Mouse (Mus musculus) myocyte (in vitro differentiated cells): ENCODE measurements around the gene Zbtb20. TPM values are rescaled to one million over a fixed set of nuclear protein-coding genes. Genes with fewer than 3 reads are reported as not detected.

ENCODE experiments used
- H3K27me3 ChIP-seq: one replicate; pipeline ENCODE4 v1.6.1; 2011; ENCODE audit not compliant: control insufficient read depth, insufficient read depth, insufficient read length
- H3K36me3 ChIP-seq: one replicate; pipeline ENCODE4 v1.6.1; 2011; ENCODE audit not compliant: control insufficient read depth, insufficient read depth
- H3K4me2 ChIP-seq: one replicate; pipeline ENCODE4 v1.6.1; 2011; ENCODE audit warnings: low read depth, control low read depth
- H3K4me3 ChIP-seq: one replicate; pipeline ENCODE4 v1.5.1; 2011; ENCODE audit warnings: mild to moderate bottlenecking, control low read depth, moderate library complexity
- H3K79me2 ChIP-seq: one replicate; pipeline ENCODE4 v1.6.1; 2011; ENCODE audit not compliant: control insufficient read depth, insufficient read depth
- H3ac ChIP-seq: one replicate; pipeline ENCODE4 v1.6.1; 2011; ENCODE audit not compliant: control insufficient read depth, insufficient read length
- CEBPB ChIP-seq: IDR thresholded peaks from 2 replicates; pipeline ENCODE4 v1.6.1; 2011; ENCODE audit warnings: mild to moderate bottlenecking, moderate library complexity; ENCODE audit not compliant: poor library complexity, insufficient read depth, severe bottlenecking
- E2F4 ChIP-seq: IDR thresholded peaks from one replicate; pipeline ENCODE4 v1.6.1; 2011; ENCODE audit warnings: mild to moderate bottlenecking, control low read depth, moderate library complexity; ENCODE audit not compliant: insufficient read depth
- MAX ChIP-seq: IDR thresholded peaks from one replicate; pipeline ENCODE4 v1.6.1; 2011; ENCODE audit warnings: low read depth, mild to moderate bottlenecking, control low read depth
- MYOD1 ChIP-seq, 3 experiments: IDR thresholded peaks; one replicate each; pipeline ENCODE4 v1.6.1; 2011; ENCODE audit warnings: control low read depth in 2 of 3, low read depth in 2 of 3, mild to moderate bottlenecking in 2 of 3, moderate library complexity in 1 of 3; ENCODE audit not compliant: insufficient read length in 2 of 3, control insufficient read depth in 1 of 3
- MYOG ChIP-seq, 3 experiments: IDR thresholded peaks; one replicate each; pipeline ENCODE4 v1.6.1; 2011; ENCODE audit warnings: control low read depth in 2 of 3, low read depth in 2 of 3, mild to moderate bottlenecking in 2 of 3; ENCODE audit not compliant: insufficient read length in 2 of 3, control insufficient read depth in 1 of 3, insufficient read depth in 1 of 3
- POLR2A ChIP-seq: IDR thresholded peaks from one replicate; pipeline ENCODE4 v1.6.1; 2011; ENCODE audit warnings: low read depth, mild to moderate bottlenecking, control low read depth, moderate library complexity; ENCODE audit not compliant: insufficient read length
- POLR2AphosphoS2 ChIP-seq: IDR thresholded peaks from one replicate; pipeline ENCODE4 v1.6.1; 2011; ENCODE audit warnings: low read depth, control low read depth; ENCODE audit not compliant: insufficient read length
- REST ChIP-seq: IDR thresholded peaks from one replicate; pipeline ENCODE4 v1.6.1; 2011; ENCODE audit warnings: mild to moderate bottlenecking, control low read depth, moderate library complexity; ENCODE audit not compliant: insufficient read depth, insufficient read length
- SRF ChIP-seq: IDR thresholded peaks from one replicate; pipeline ENCODE4 v1.6.1; 2011; ENCODE audit warnings: low read depth; ENCODE audit not compliant: control insufficient read depth, insufficient read length
- TCF12 ChIP-seq: IDR thresholded peaks from one replicate; pipeline ENCODE4 v1.6.1; 2011; ENCODE audit warnings: mild to moderate bottlenecking, control low read depth; ENCODE audit not compliant: poor library complexity, insufficient read depth, severe bottlenecking
- TCF3 ChIP-seq: IDR thresholded peaks from one replicate; pipeline ENCODE4 v1.6.1; 2011; ENCODE audit warnings: low read depth, control low read depth; ENCODE audit not compliant: insufficient read length
- USF1 ChIP-seq: IDR thresholded peaks from one replicate; pipeline ENCODE4 v1.6.1; 2011; ENCODE audit warnings: low read depth, mild to moderate bottlenecking, control low read depth, moderate library complexity
- polyA plus RNA-seq: library from polyadenylated mRNA; unstranded; fragments of >200 nt; fragmentation: generic; extraction: Trizol; gene quantifications from one replicate; pipeline ENCODE4 v1.2.1, GENCODE M21; 2012; ENCODE audit warnings: missing spikeins

Gene Zbtb20
- polyA plus RNA-seq, 1 experiment: 5.0 TPM

DNA sequence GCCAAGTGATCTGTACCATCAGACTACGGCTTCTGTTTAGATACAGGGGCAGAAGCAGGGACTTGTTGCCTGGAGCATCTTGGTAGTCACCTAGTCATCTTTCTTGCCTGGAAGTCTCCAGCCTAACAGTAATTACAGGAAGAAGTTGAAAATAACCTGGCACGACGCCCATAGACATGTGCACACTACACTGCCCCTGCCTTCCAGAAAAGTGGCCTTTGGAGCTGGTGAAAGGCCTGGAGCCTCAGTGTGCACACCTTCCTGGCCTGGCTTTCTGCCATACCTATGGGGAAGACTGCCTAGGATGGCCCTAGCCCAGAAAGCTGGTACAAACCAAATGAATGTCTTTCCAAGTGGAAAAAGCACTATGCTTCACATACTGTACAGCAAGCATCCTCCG, 703.4 kb downstream of the Zbtb20 start:
- H3K79me2 ChIP-seq: no peaks in the 10 kb centered on the region
- peak overlapping the region; percentile 22 for H3K4me2 ChIP-seq
- H3K4me3 ChIP-seq: no peak overlapping the region
- TF ChIP-seq TCF12: no peak
- TF ChIP-seq REST: no peak
- TF ChIP-seq TCF3: no peak
- no peak for TF ChIP-seq MYOG (IDR thresholded peaks at IDR 0.05; ENCODE audit: control insufficient read depth in 1 of 3, insufficient read depth in 1 of 3, insufficient read length in 2 of 3, low read depth in 2 of 3)
- no peak for TF ChIP-seq USF1
- TF ChIP-seq POLR2AphosphoS2: no peak
- TF ChIP-seq CEBPB: no peak
- no peak for TF ChIP-seq MAX
- no peak for TF ChIP-seq E2F4
- TF ChIP-seq POLR2A: no peak
- no peak for TF ChIP-seq SRF
- TF ChIP-seq MYOD1 (IDR thresholded peaks at IDR 0.05; ENCODE audit: control insufficient read depth in 1 of 3, insufficient read length in 2 of 3, low read depth in 2 of 3): no peak
- H3K36me3 ChIP-seq: no peaks in the 10 kb centered on the region
- H3K27me3 ChIP-seq: no peaks in the 10 kb centered on the region
- H3ac ChIP-seq: no peak overlapping the region

- Histone ChIP-seq H3K4me3 (no peak overlapping the region), H3K27me3 (no peaks in the 10 kb centered on the region), H3K36me3 (no peaks in the 10 kb centered on the region), H3ac (no peak overlapping the region), H3K79me2 (peaks cover 5% of the 10 kb centered on the region), H3K4me2 (no peak overlapping the region)
- TF ChIP-seq SRF (no peak), USF1 (no peak), CEBPB (no peak), POLR2AphosphoS2 (no peak), TCF12 (no peak), POLR2A (no peak), MYOG (IDR thresholded peaks at IDR 0.05; ENCODE audit: control insufficient read depth in 1 of 3, insufficient read depth in 1 of 3, insufficient read length in 2 of 3, low read depth in 2 of 3) (no peak), REST (no peak), TCF3 (no peak), MYOD1 (IDR thresholded peaks at IDR 0.05; ENCODE audit: control insufficient read depth in 1 of 3, insufficient read length in 2 of 3, low read depth in 2 of 3) (no peak), MAX (no peak), E2F4 (no peak)
Measured at GRCm38 (mm10) chr16:43580321-43580822, 704.7 kb downstream of the Zbtb20 start.

GRCm38 (mm10) chr16:43581551-43581950, 705.9 kb downstream of the Zbtb20 start:
- Histone ChIP-seq H3ac (no peak overlapping the region), H3K4me3 (no peak overlapping the region), H3K79me2 (peaks cover 5% of the 10 kb centered on the region), H3K36me3 (peaks cover under 1% of the 10 kb centered on the region), H3K27me3 (no peaks in the 10 kb centered on the region), H3K4me2 (no peak overlapping the region)
- no peak for TF ChIP-seq CEBPB
- TF ChIP-seq TCF3: no peak
- TF ChIP-seq MYOG (IDR thresholded peaks at IDR 0.05; ENCODE audit: control insufficient read depth in 1 of 3, insufficient read depth in 1 of 3, insufficient read length in 2 of 3, low read depth in 2 of 3): no peak
- TF ChIP-seq USF1: no peak
- TF ChIP-seq REST: no peak
- TF ChIP-seq POLR2AphosphoS2: no peak
- no peak for TF ChIP-seq TCF12
- TF ChIP-seq E2F4: no peak
- TF ChIP-seq MAX: no peak
- no peak for TF ChIP-seq POLR2A
- TF ChIP-seq SRF: no peak
- TF ChIP-seq MYOD1 (IDR thresholded peaks at IDR 0.05; ENCODE audit: control insufficient read depth in 1 of 3, insufficient read length in 2 of 3, low read depth in 2 of 3): no peak

DNA sequence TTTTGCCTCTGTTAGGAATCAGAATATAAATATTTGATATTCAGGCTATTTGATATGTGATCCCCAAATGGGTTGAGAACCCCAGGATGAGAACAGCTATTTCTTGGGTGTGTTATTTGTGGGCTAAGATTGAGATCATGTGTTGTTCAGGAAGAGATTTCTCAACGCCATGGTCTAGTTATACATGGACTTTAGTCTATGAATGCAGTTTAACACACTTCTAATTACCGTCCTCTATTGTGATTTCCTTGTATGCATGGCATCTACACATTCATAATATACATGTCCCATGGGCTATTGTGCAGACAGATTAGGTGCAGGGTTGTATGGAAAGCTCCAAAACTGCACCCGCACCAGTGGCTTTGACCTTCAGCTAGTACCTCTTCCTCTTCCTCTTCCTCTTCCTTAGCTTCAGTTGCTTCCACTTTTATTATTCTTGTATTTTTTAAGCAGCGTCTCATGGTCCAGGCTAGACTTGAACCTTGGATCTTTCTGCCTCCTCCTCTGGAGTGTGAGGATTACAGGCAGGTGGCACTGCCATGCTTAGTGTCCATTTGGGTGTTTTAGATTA, 711.3 kb downstream of the Zbtb20 start:
- TF ChIP-seq POLR2A (no peak), E2F4 (no peak), MYOD1 (IDR thresholded peaks at IDR 0.05; ENCODE audit: control insufficient read depth in 1 of 3, insufficient read length in 2 of 3, low read depth in 2 of 3) (no peak), TCF3 (no peak), MAX (no peak), POLR2AphosphoS2 (no peak), CEBPB (no peak), TCF12 (no peak)
- Histone ChIP-seq H3K4me3 (no peak overlapping the region), H3K79me2 (peaks cover 5% of the 10 kb centered on the region), H3K36me3 (peaks cover 4% of the 10 kb centered on the region), H3K27me3 (no peaks in the 10 kb centered on the region), H3K4me2 (no peak overlapping the region), H3ac (no peak overlapping the region)

GRCm38 (mm10) chr16:43590704-43591493, 715.2 kb downstream of the Zbtb20 start:
- Histone ChIP-seq H3K79me2 (no peaks in the 10 kb centered on the region), H3K36me3 (peaks cover 4% of the 10 kb centered on the region), H3ac (no peak overlapping the region), H3K4me3 (no peak overlapping the region), H3K4me2 (peak overlapping the region; percentile 38), H3K27me3 (no peaks in the 10 kb centered on the region)
- no peak for TF ChIP-seq MAX
- no peak for TF ChIP-seq POLR2A
- no peak for TF ChIP-seq MYOD1 (IDR thresholded peaks at IDR 0.05; ENCODE audit: control insufficient read depth in 1 of 3, insufficient read length in 2 of 3, low read depth in 2 of 3)
- no peak for TF ChIP-seq CEBPB
- no peak for TF ChIP-seq SRF
- no peak for TF ChIP-seq POLR2AphosphoS2
- TF ChIP-seq REST: no peak
- TF ChIP-seq E2F4: no peak
